Mouse (Mus musculus) C2C12 (cell line): ENCODE results near the gene Crocc. TPM values are rescaled to one million over a fixed set of nuclear protein-coding genes. Genes with fewer than 3 reads are reported as not detected.

Source experiments
- H3K27me3 ChIP-seq: one replicate; pipeline ENCODE4 v1.6.1; 2011; ENCODE audit not compliant: control insufficient read depth, insufficient read depth, insufficient read length
- H3K36me3 ChIP-seq: one replicate; pipeline ENCODE4 v1.6.1; 2011; ENCODE audit not compliant: control insufficient read depth, insufficient read depth
- H3K4me3 ChIP-seq: one replicate; pipeline ENCODE4 v1.5.1; 2011; ENCODE audit warnings: mild to moderate bottlenecking, control low read depth; ENCODE audit not compliant: poor library complexity, insufficient read depth, severe bottlenecking
- H3K79me2 ChIP-seq: one replicate; pipeline ENCODE4 v1.6.1; 2011; ENCODE audit not compliant: control insufficient read depth, insufficient read depth
- H3K79me3 ChIP-seq: one replicate; pipeline ENCODE4 v1.6.1; 2011; ENCODE audit warnings: low read depth, control low read depth
- H3ac ChIP-seq: one replicate; pipeline ENCODE3; 2011; ENCODE audit warnings: low read depth; ENCODE audit not compliant: control insufficient read depth, insufficient read length
- CEBPB ChIP-seq: IDR thresholded peaks from one replicate; pipeline ENCODE4 v1.6.1; 2011; ENCODE audit warnings: low read depth, mild to moderate bottlenecking, control low read depth, moderate library complexity
- CTCF ChIP-seq: IDR thresholded peaks from one replicate; pipeline ENCODE4 v1.5.1; 2011; ENCODE audit not compliant: control insufficient read depth, insufficient read depth, insufficient read length
- FOSL1 ChIP-seq: IDR thresholded peaks from one replicate; pipeline ENCODE4 v1.8.0; 2011; ENCODE audit warnings: mild to moderate bottlenecking, low read length; ENCODE audit not compliant: poor library complexity, insufficient read depth, severe bottlenecking
- MAX ChIP-seq: IDR thresholded peaks from one replicate; pipeline ENCODE4 v1.6.1; 2011; ENCODE audit warnings: mild to moderate bottlenecking, control low read depth
- MYOD1 ChIP-seq: IDR thresholded peaks from one replicate; pipeline ENCODE4 v1.6.1; 2011; ENCODE audit warnings: low read depth; ENCODE audit not compliant: control insufficient read depth, insufficient read length
- MYOG ChIP-seq: IDR thresholded peaks from one replicate; pipeline ENCODE4 v1.6.1; 2011; ENCODE audit not compliant: control insufficient read depth, insufficient read length; ENCODE audit errors: extremely low read depth
- USF1 ChIP-seq: IDR thresholded peaks from one replicate; pipeline ENCODE4 v1.6.1; 2011; ENCODE audit warnings: low read depth, mild to moderate bottlenecking, control low read depth, moderate library complexity
- polyA plus RNA-seq: library from polyadenylated mRNA; unstranded; fragments of >200 nt; fragmentation: generic; extraction: Trizol; gene quantifications from one replicate; pipeline ENCODE4 v1.2.1, GENCODE M21; 2012; ENCODE audit warnings: missing spikeins

Gene Crocc
- polyA plus RNA-seq, 1 experiment = 6.0 TPM

GRCm38 (mm10) chr4:141064104-141064659 lies 3.8 kb upstream of the Crocc start:
- Histone ChIP-seq H3K79me3 (no peaks in the 10 kb centered on the region), H3K79me2 (no peaks in the 10 kb centered on the region), H3K4me3 (no peak overlapping the region), H3K27me3 (no peaks in the 10 kb centered on the region), H3ac (no peak overlapping the region), H3K36me3 (peaks cover 37% of the 10 kb centered on the region)
- no peak for TF ChIP-seq MAX
- no peak for TF ChIP-seq USF1
- TF ChIP-seq CEBPB = no peak
- no peak for TF ChIP-seq MYOD1
- TF ChIP-seq MYOG = no peak
- no peak for TF ChIP-seq CTCF
- TF ChIP-seq FOSL1 = no peak

GRCm38 (mm10) chr4:141059616-141060425 lies 529 bp downstream of the Crocc start:
- H3K36me3 ChIP-seq = no peaks in the 10 kb centered on the region

GRCm38 (mm10) chr4:141058835-141059234 lies 1.5 kb downstream of the Crocc start:
- H3K79me3 ChIP-seq = no peaks in the 10 kb centered on the region
- H3K27me3 ChIP-seq = no peaks in the 10 kb centered on the region
- H3ac ChIP-seq = no peak overlapping the region
- H3K4me3 ChIP-seq = no peak overlapping the region
- TF ChIP-seq CEBPB = no peak
- TF ChIP-seq MYOD1 = no peak
- TF ChIP-seq MAX = no peak
- TF ChIP-seq MYOG = no peak
- TF ChIP-seq FOSL1 = no peak
- TF ChIP-seq USF1 = no peak
- H3K36me3 ChIP-seq = no peaks in the 10 kb centered on the region
- no peaks in the 10 kb centered on the region for H3K79me2 ChIP-seq

More at GRCm38 (mm10) chr4:141059616-141060425, 529 bp downstream of the Crocc start:
- TF ChIP-seq CEBPB = no peak
- no peak for TF ChIP-seq MYOD1
- no peak for TF ChIP-seq FOSL1
- no peak for TF ChIP-seq MYOG
- Histone ChIP-seq H3ac (peak overlapping the region; percentile 73), H3K4me3 (peak overlapping the region; percentile 55), H3K79me3 (no peaks in the 10 kb centered on the region), H3K27me3 (no peaks in the 10 kb centered on the region), H3K79me2 (no peaks in the 10 kb centered on the region)

- no peaks in the 10 kb centered on the region for H3K27me3 ChIP-seq
- no peaks in the 10 kb centered on the region for H3K36me3 ChIP-seq
Observed at GRCm38 (mm10) chr4:141056970-141057369, 3.4 kb downstream of the Crocc start.

GRCm38 (mm10) chr4:141053568-141054161 lies 6.7 kb downstream of the Crocc start:
- Histone ChIP-seq H3K79me3 (no peaks in the 10 kb centered on the region), H3K36me3 (no peaks in the 10 kb centered on the region), H3K79me2 (no peaks in the 10 kb centered on the region), H3K27me3 (no peaks in the 10 kb centered on the region), H3ac (no peak overlapping the region), H3K4me3 (no peak overlapping the region)
- TF ChIP-seq FOSL1 = no peak
- TF ChIP-seq USF1 = no peak
- TF ChIP-seq CTCF = no peak
- no peak for TF ChIP-seq MAX
- TF ChIP-seq MYOG = no peak

More at GRCm38 (mm10) chr4:141056970-141057369, 3.4 kb downstream of the Crocc start:
- no peak overlapping the region for H3ac ChIP-seq
- H3K79me3 ChIP-seq = no peaks in the 10 kb centered on the region
- no peak for TF ChIP-seq MYOD1
- no peak for TF ChIP-seq FOSL1
- no peak for TF ChIP-seq USF1
- no peak for TF ChIP-seq CEBPB
- TF ChIP-seq MAX = no peak
- no peak for TF ChIP-seq MYOG
- no peak for TF ChIP-seq CTCF
- no peaks in the 10 kb centered on the region for H3K79me2 ChIP-seq
- H3K4me3 ChIP-seq = no peak overlapping the region
